Mouse (Mus musculus) stomach, embryonic 16.5 days (tissue): Measurements from ENCODE around the gene Slc6a14. TPM values are rescaled to one million over a fixed set of nuclear protein-coding genes. Genes with fewer than 3 reads are reported as not detected.

ENCODE experiments used
- polyA plus RNA-seq: library from polyadenylated mRNA; unstranded; fragments of >200 nt; fragmentation: Nextera tagmentation; extraction: Ambion mirVana; gene quantifications from 2 replicates; pipeline ENCODE4 v1.2.1, GENCODE M21; 2015

Gene Slc6a14
- polyA plus RNA-seq, 1 experiment from 2014 or later, result 2.6 TPM

Other genes starting within 250 kb of the Slc6a14 start
- 78.8 and 86.9 TPM in 2 replicates for gene Agtr2, start 230.4 kb upstream of the Slc6a14 start, polyA plus RNA-seq
- gene Gm28269, start 30.2 kb downstream of the Slc6a14 start, polyA plus RNA-seq, result not detected in 2 replicates